Mouse (Mus musculus): ENCODE data around the gene Olfr1255. TPM values are rescaled to one million over a fixed set of nuclear protein-coding genes. Genes with fewer than 3 reads are reported as not detected.

Gene Olfr1255
- not detected for total RNA-seq (2022)

DNA sequence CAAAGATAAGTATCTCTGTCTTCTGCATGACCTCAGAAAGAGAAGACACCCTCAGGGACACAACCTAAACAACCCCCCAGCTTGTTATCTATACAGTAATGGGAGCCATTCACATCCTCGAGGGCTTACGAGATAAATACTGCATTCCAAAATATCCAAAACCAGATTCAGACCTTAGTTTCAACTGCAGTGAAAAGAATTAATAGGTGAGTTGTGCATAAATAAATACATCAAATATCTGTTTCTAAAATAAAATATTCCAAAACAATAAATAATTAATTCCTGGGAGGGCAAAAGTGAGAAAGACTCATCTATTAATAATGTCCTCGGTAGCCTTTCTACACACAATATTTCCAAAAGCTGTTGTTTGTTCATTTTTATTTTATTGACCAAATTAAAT, at the start of gene Olfr1255:
Gene Olfr1255, plus strand, starts transcription at position 301 of the 400 bp plus-strand sequence.
- DNase-seq (ENCODE audit: low spot score in 2 of 2) = no peak

DNA sequence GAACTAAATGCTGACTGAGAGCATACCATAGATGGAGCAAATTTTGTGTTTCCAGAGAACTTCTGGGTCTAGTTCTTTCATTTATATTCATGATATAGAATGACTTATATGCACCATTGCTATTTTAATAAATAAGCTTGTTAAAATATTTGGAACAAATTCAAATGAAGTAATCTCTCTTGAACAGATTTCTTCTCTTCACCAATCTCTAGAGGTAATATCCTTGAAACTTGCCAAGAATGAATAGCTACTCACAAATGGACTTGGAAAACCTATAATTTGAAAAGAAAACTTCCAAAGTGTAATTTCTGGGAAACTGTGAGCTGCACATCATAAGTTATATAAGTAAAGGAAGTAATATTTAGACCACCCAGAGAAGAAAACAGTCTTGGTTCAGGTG, 18.3 kb upstream of the Olfr1255 start, which contains the start of gene Olfr1254:
Gene Olfr1254, minus strand, starts transcription at position 101 of the 400 bp plus-strand sequence.
- DNase-seq (ENCODE audit: low spot score in 2 of 2) = no peak

DNA sequence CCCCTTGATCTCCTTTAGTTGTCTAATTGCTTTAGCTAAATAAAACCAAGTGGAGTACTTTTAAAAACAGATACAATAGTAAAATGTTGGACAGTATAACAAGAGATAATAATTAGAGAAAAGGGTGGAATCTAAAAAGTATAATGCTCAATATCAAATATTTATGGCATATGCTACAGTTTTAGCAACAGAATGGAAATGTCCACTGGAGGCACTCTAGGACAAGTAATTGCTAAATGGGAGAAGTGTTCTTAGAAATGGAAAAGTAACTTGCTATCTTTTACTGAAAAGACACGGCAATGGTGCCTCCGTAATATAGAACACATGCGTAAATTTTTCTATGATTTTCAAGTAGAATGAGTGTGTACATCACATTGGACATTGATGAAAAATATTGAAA, 12.3 kb upstream of the Olfr1255 start:
- DNase-seq (ENCODE audit: low spot score in 2 of 2) = no peak

GRCm38 (mm10) chr2:89810751-89811150, 1.1 kb upstream of the Olfr1255 start:
- DNase-seq (ENCODE audit: low spot score in 2 of 2) = no peak

DNA sequence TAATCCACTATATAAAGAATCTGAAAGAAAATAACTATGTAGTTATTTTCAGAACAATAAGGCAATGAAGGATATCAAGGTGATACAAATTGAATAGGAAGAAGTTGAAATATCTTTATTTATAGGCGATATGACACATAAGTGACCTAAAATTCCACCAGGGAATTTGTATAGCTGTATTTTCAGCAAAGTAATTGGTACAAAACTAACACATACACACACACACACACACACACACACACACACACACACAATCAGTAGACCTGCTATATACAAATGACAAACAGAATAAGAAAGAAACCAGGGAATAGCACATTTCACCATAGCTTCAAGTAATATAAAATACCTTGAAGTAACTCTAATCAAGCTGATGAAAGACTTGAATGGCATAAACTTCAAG, 8.4 kb downstream of the Olfr1255 start:
- no peak for DNase-seq (ENCODE audit: low spot score in 2 of 2)

- DNase-seq (ENCODE audit: low spot score in 2 of 2) = no peak
These were observed 29.6 kb downstream of the Olfr1255 start, which contains the start of gene Olfr1256 for GRCm38 (mm10) chr2:89841455-89841854. Gene Olfr1256, minus strand, starts transcription at chr2:89841555.

DNA sequence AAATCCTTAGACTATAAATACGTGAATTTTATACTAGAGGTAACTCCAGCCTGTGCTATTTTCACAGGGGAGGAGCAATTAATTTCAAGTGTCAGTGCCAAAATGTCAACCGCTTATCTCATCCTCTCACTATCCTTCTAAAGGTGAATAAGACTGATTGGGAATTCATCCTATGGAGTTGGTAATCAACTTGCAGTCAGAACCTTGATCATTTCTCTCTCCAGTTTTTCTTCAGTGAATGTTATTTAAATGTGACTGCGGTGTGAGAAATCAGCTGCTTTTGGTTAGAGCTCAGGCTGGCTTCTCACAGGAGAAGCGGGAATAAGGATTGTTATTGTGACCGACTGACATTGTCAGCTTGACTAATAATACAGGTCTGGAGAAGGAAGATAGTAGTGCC, 36.3 kb downstream of the Olfr1255 start, which contains the start of gene Olfr48:
Gene Olfr48, minus strand, starts transcription at position 101 of the 400 bp plus-strand sequence.
- DNase-seq (ENCODE audit: low spot score in 2 of 2) = no peak

DNA sequence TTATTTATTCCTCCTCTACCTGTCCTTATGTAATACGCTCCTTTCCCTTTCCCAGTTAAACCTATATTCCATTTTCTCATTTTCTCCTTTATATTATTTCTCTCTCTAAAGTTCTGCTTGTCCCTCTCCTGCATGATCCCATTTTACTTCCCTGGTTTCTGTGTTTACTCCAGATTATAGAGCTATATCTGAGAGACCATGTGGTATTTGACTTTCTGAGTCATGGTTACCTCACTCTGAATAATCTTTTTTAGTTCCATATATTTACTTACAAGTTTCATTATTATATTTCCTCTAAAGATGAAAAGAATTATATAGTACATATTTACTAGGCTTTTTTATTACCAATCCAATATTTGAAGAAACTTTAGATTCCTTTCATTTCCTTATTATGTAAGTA, 37.4 kb downstream of the Olfr1255 start:
- DNase-seq (ENCODE audit: low spot score in 2 of 2) = no peak

Other genes starting within 250 kb of the Olfr1255 start
- not detected for gene Olfr1245, start 233.6 kb upstream of the Olfr1255 start, total RNA-seq (2022)
- gene Olfr1246, start 218.9 kb upstream of the Olfr1255 start, total RNA-seq (2022) = not detected
- gene Olfr1247, start 197.9 kb upstream of the Olfr1255 start, total RNA-seq (2022) = under 1 TPM in 1 of 4 experiments, not detected in 3; 0.09 TPM
- gene Olfr1248, start 193.8 kb upstream of the Olfr1255 start, total RNA-seq (2022) = not detected
- not detected for gene Olfr1249, start 177.1 kb upstream of the Olfr1255 start, total RNA-seq (2022)
- not detected for gene Olfr1250, start 150.6 kb upstream of the Olfr1255 start, total RNA-seq (2022)
- gene Olfr1251, start 140.1 kb upstream of the Olfr1255 start, total RNA-seq (2022) = not detected
- gene Olfr1252, start 87.0 kb upstream of the Olfr1255 start, total RNA-seq (2022) = not detected
- not detected for gene Olfr1253, start 55.0 kb upstream of the Olfr1255 start, total RNA-seq (2022)
- gene Olfr1254, start 18.4 kb upstream of the Olfr1255 start, total RNA-seq (2022) = not detected
- not detected for gene Olfr1256, start 29.5 kb downstream of the Olfr1255 start, total RNA-seq (2022)
- not detected for gene Olfr48, start 36.2 kb downstream of the Olfr1255 start, total RNA-seq (2022)
- not detected for gene Olfr1257, start 66.4 kb downstream of the Olfr1255 start, total RNA-seq (2022)
- not detected for gene Olfr1258, start 115.3 kb downstream of the Olfr1255 start, total RNA-seq (2022)
- gene Olfr1259, start 136.6 kb downstream of the Olfr1255 start, total RNA-seq (2022) = not detected
- not detected for gene Olfr1260, start 162.3 kb downstream of the Olfr1255 start, total RNA-seq (2022)
- not detected for gene Olfr1261, start 179.2 kb downstream of the Olfr1255 start, total RNA-seq (2022)
- not detected for gene Olfr1262, start 188.1 kb downstream of the Olfr1255 start, total RNA-seq (2022)
- gene Olfr1263, start 200.1 kb downstream of the Olfr1255 start, total RNA-seq (2022) = not detected
- gene Olfr1264, start 213.5 kb downstream of the Olfr1255 start, total RNA-seq (2022) = not detected
- not detected for gene Olfr1265, start 223.3 kb downstream of the Olfr1255 start, total RNA-seq (2022)